Mouse (Mus musculus) mesoderm, embryonic 11.5 days (tissue): Measurements from ENCODE around the gene Vmn2r29.
"Not testable (repeated sequence)": the region's sequence is repeated elsewhere in the genome, so short reads cannot be mapped to it uniquely, and the experiment has no call there.

Source experiments
- DNase-seq: peaks from one replicate; pipeline ENCODE4 v3.0.0-alpha.2; 2012; ENCODE audit warnings: low read depth, low spot score

Vmn2r29 gene

GRCm38 (mm10) chr7:7247228-7247627 lies at the start of gene Vmn2r29:
TSS of gene Vmn2r29 (minus strand) at chr7:7247328.
- not testable (repeated sequence) for DNase-seq

DNA sequence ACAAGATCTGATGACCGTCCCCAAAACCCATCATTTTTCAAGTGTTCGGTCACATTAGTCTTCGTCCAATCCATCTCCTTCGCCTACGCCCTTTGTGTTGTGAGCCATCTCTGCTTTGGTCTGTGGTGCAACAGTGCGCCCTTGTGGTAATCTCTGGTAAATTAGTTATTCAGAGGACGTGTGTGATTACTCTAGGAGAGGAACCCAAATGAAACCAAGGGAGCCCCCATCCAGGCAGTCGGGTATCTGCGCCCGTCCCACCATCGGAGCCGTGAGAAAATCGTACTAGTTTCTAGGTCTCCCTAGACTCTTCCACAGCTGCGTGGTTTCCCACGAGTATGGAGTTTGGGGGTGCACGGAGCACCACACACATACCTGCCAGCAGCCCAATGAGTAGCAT lies 48.5 kb upstream of the Vmn2r29 start:
- DNase-seq: peak; percentile 57

- DNase-seq: no peak
These were observed 34.3 kb upstream of the Vmn2r29 start for GRCm38 (mm10) chr7:7281383-7281782.

- peak; percentile 81 for DNase-seq
These were observed 30.9 kb upstream of the Vmn2r29 start, which contains the start of gene Gm45844 for GRCm38 (mm10) chr7:7277966-7278567. TSS of gene Gm45844 (minus strand) at chr7:7278289.

- peak; percentile 49 for DNase-seq
These were observed 30.4 kb upstream of the Vmn2r29 start for GRCm38 (mm10) chr7:7277556-7277955.

DNA sequence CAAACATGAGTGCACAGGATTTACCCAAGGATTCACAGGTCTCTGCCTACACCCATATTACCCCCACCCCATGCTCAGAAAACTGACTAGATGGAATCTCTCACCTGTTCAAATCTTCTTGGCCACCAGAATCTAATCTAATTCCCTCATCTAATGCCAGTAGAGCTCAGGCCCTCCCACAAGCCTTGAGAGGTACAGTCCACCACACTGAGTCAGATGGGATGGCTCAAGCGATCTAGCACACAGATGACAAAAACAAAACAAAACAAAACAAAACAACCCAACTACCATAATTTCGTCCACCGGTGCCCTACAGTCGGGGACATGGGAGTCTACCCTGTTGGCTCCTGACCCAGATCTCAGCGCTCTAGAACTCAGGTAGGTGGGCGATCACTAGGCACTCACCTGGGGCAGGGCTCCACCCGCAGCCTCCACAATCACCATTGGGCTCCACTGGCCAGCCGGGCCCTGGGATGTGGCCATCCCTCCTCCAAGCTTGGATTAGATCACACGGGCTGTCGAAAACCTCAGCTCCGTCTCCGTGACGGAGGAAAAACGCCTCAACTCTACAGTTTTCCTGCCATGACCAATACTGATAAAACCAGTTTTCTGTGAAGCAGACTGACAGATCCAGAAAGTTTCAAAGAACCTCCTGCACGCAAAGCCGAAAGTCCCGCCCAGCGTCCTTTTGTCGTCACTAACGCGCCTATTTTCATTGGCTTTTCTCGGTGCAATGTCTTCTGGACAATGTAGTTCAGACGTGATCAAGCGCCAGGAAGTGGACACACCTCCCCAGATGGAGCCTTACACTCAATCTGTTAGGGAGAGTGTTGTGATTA lies 37.6 kb downstream of the Vmn2r29 start, which contains the start of gene Zfp772:
TSS of gene Zfp772 (minus strand) at position 686 of the 839 bp plus-strand sequence.
- DNase-seq: not testable (repeated sequence)

GRCm38 (mm10) chr7:7188191-7188942 lies 58.8 kb downstream of the Vmn2r29 start:
- DNase-seq: peak; percentile 60

DNA sequence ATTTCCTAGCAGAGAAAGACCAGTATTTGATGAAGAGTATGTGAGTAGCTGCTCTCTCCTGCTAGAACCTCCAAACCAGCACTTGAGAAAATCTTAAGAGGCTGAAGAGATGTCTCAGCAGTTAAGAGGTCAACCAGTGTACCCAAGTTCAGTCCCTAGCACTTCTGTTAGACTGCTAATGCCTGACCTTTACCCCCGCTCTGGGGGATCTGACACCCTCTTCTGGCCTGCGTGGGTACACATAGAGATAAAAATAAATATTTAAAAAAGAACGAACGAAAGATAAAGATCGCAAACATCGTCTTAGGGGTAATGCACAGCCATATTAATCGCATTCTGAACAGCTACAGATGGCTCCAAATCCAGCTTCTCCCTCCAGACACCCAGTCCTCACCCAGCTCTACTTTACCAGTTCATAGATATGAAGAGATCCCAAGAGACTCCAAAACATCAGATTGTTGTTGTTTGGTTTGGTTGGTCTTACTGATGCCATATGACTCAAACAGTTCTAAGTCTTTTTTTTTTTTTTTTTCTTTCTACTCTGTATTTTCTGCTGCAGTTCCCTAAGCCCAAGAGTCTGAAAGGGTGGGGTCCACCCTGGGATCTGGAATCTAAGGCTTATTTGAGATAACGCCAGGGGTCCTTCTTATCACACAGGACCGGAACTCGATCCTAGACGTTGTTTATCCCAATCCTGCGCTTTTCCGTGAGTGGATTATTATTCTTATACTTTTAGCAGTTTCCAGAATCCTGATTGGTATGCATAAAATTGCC lies 59.5 kb downstream of the Vmn2r29 start:
- no peak for DNase-seq

DNA sequence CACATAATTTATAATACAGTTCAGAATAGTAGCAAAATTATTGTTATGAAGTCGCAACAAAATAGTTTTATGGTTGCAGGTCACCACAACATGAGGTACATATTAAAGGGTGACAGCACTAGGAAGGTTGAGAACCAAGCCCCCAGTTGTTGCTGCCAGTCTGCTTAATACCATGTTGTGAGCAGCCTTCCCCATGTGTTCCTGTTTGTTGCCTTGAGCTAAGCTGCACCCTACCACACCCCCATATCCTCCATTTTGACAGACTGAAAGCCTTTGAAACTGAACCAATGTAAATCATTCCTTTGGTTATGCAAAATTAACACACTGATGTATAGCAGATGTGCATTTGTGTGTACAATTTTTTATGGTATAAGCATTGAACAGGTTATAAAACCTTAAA lies 61.2 kb downstream of the Vmn2r29 start:
- DNase-seq: no peak
